Mouse (Mus musculus): ENCODE measurements around the gene Arf3. TPM values are rescaled to one million over a fixed set of nuclear protein-coding genes. Genes with fewer than 3 reads are reported as not detected.
A peak's percentile ranks its signal among the peaks of the same experiment; 100 is the strongest.

The Arf3 gene
- polyA plus RNA-seq, 1 experiment from 2014 or later: 107 TPM

DNA sequence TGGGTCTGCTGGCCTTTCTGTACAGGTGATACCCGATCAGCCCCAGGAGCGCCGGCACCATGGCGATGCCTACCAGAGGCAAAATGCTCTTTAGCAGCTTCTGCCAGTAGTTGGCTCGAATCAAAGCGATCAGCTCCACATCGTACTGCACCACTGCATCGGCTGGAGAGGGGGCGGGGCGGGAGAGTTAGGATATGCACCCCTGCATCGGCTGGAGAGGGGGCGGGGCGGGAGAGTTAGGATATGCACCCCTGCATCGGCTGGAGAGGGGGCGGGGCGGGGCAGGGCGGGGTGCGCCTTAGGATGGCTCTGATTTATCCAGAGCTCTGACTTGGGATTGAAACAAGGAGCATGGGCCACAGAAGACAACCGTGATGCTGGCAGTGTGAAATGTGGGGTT is 38.6 kb downstream of the Arf3 start:
- Histone ChIP-seq H3K4me1 (ENCODE audit: control insufficient read depth, insufficient read depth, low read depth, low read length) (peaks cover 16% of the 10 kb centered on the region), H3K27me3 (replicated peaks; ENCODE audit: control insufficient read depth, insufficient read depth, low read length) (peaks cover 4% of the 10 kb centered on the region; the same call in 1 of the 2 replicates), H3K9me3 (ENCODE audit: control insufficient read depth, low read length) (no peaks in the 10 kb centered on the region), H3K36me3 (ENCODE audit: control insufficient read depth, insufficient read depth, low read length) (no peaks in the 10 kb centered on the region), H3K4me3 (ENCODE audit: low read length) (no peak overlapping the region), H3K4me2 (ENCODE audit: low read length) (peak overlapping the region; percentile 20), H3K9ac (ENCODE audit: low read depth, low read length) (no peak overlapping the region), H3K27ac (ENCODE audit: low read depth, low read length) (no peak overlapping the region)
- ATAC-seq: no peak
- WGBS: 26% methylated on average over 19 of the region's 19 CpGs

- Histone ChIP-seq H3K36me3 (ENCODE audit: control insufficient read depth, insufficient read depth, low read length) (no peaks in the 10 kb centered on the region), H3K4me1 (ENCODE audit: control insufficient read depth, insufficient read depth, low read depth, low read length) (peaks cover 11% of the 10 kb centered on the region), H3K9ac (ENCODE audit: low read depth, low read length) (no peak overlapping the region), H3K4me2 (ENCODE audit: low read length) (no peak overlapping the region), H3K27me3 (replicated peaks; ENCODE audit: control insufficient read depth, insufficient read depth, low read length) (peaks cover 4% of the 10 kb centered on the region; the same call in 1 of the 2 replicates), H3K9me3 (ENCODE audit: control insufficient read depth, low read length) (no peaks in the 10 kb centered on the region), H3K27ac (ENCODE audit: low read depth, low read length) (no peak overlapping the region), H3K4me3 (ENCODE audit: low read length) (no peak overlapping the region)
- ATAC-seq: no peak
- 66% methylated on average over 14 of the region's 14 CpGs for WGBS
These were observed 40.2 kb downstream of the Arf3 start for GRCm38 (mm10) chr15:98722854-98723253.

- 67% methylated on average over 8 of the region's 8 CpGs for WGBS
- H3K9me3 ChIP-seq (ENCODE audit: control insufficient read depth, low read length): no peaks in the 10 kb centered on the region
These were observed 40.8 kb downstream of the Arf3 start for GRCm38 (mm10) chr15:98722191-98722590.

DNA sequence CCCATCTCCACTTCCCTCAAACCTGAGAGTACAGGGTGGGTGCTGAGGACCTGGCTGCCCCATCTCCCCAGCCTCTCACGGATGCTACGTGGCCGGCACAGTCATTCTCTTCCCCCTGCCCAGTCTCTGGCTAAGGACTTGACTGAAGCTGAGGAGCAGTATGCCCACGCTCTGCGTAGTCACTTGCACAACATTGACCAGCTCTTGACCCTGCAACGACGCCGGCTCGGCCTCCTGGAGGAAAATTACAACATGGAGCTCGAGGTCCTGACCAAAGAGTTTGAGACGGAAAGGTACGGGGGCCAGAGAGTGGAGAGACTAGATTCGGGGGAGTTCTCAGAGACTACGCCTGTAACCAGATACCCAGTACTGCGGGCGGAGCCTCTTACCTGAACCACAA is 45.7 kb downstream of the Arf3 start:
- Histone ChIP-seq H3K27ac (ENCODE audit: low read depth, low read length) (no peak overlapping the region), H3K4me1 (ENCODE audit: control insufficient read depth, insufficient read depth, low read depth, low read length) (no peaks in the 10 kb centered on the region), H3K9me3 (ENCODE audit: control insufficient read depth, low read length) (no peaks in the 10 kb centered on the region), H3K4me2 (ENCODE audit: low read length) (no peak overlapping the region), H3K27me3 (replicated peaks; ENCODE audit: control insufficient read depth, insufficient read depth, low read length) (no peaks in the 10 kb centered on the region), H3K9ac (ENCODE audit: low read depth, low read length) (no peak overlapping the region), H3K36me3 (ENCODE audit: control insufficient read depth, insufficient read depth, low read length) (no peaks in the 10 kb centered on the region), H3K4me3 (ENCODE audit: low read length) (no peak overlapping the region)
- ATAC-seq: no peak
- 70% methylated on average over 16 of the region's 16 CpGs for WGBS

More at GRCm38 (mm10) chr15:98722191-98722590, 40.8 kb downstream of the Arf3 start:
- H3K9ac ChIP-seq (ENCODE audit: low read depth, low read length): no peak overlapping the region
- no peak for ATAC-seq
- peaks cover 5% of the 10 kb centered on the region for H3K4me1 ChIP-seq (ENCODE audit: control insufficient read depth, insufficient read depth, low read depth, low read length)
- H3K4me3 ChIP-seq (ENCODE audit: low read length): no peak overlapping the region
- H3K36me3 ChIP-seq (ENCODE audit: control insufficient read depth, insufficient read depth, low read length): no peaks in the 10 kb centered on the region
- no peak overlapping the region for H3K27ac ChIP-seq (ENCODE audit: low read depth, low read length)
- peaks cover 4% of the 10 kb centered on the region; the same call in 1 of the 2 replicates for H3K27me3 ChIP-seq (replicated peaks; ENCODE audit: control insufficient read depth, insufficient read depth, low read length)
- H3K4me2 ChIP-seq (ENCODE audit: low read length): no peak overlapping the region

DNA sequence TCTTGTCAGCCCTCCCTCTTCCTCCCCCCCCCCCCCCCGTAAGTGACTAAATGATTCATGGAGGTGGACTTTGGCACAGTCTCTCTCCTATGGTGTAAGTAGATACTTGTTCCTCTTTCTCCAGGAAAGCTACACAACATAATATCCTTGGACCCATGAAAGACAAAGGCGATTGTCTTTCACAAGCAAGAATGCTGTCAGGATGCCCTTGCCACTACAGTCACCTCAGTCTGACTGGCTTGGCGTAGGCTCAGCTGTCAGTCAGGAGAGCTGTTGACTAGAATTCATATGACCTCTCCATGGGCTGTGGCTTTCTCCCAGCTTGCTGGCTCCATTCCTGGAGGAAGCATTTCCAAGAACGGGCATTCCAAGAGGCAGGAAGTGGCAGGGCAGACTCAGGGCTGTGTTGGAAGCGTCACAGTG is 48.8 kb downstream of the Arf3 start:
- Histone ChIP-seq H3K9me3 (ENCODE audit: control insufficient read depth, low read length) (no peaks in the 10 kb centered on the region), H3K9ac (ENCODE audit: low read depth, low read length) (no peak overlapping the region), H3K36me3 (ENCODE audit: control insufficient read depth, insufficient read depth, low read length) (no peaks in the 10 kb centered on the region), H3K27ac (ENCODE audit: low read depth, low read length) (no peak overlapping the region), H3K4me1 (ENCODE audit: control insufficient read depth, insufficient read depth, low read depth, low read length) (no peaks in the 10 kb centered on the region), H3K4me2 (ENCODE audit: low read length) (no peak overlapping the region), H3K4me3 (ENCODE audit: low read length) (no peak overlapping the region), H3K27me3 (replicated peaks; ENCODE audit: control insufficient read depth, insufficient read depth, low read length) (no peaks in the 10 kb centered on the region)
- WGBS: 54% methylated on average over 4 of the region's 5 CpGs
- ATAC-seq: no peak

- Histone ChIP-seq H3K9ac (ENCODE audit: low read depth, low read length) (no peak overlapping the region), H3K36me3 (ENCODE audit: control insufficient read depth, insufficient read depth, low read length) (no peaks in the 10 kb centered on the region), H3K4me1 (ENCODE audit: control insufficient read depth, insufficient read depth, low read depth, low read length) (peaks cover 4% of the 10 kb centered on the region; the same call in 1 of the 2 replicates), H3K27ac (ENCODE audit: low read depth, low read length) (no peak overlapping the region), H3K4me3 (ENCODE audit: low read length) (no peak overlapping the region), H3K9me3 (ENCODE audit: control insufficient read depth, low read length) (no peaks in the 10 kb centered on the region), H3K27me3 (replicated peaks; ENCODE audit: control insufficient read depth, insufficient read depth, low read length) (peaks cover 2% of the 10 kb centered on the region; the same call in 1 of the 2 replicates), H3K4me2 (ENCODE audit: low read length) (no peak overlapping the region)
- no peak for ATAC-seq
- 16% methylated on average over 9 of the region's 9 CpGs for WGBS
These were observed 52.6 kb downstream of the Arf3 start for GRCm38 (mm10) chr15:98710442-98710841.

GRCm38 (mm10) chr15:98707766-98708372 is 55.1 kb downstream of the Arf3 start, which contains the start of gene Ccdc65:
Gene Ccdc65 (plus strand): TSS chr15:98708207.
- peak within 1 kb of the TSS; percentile 55 for H3K9ac ChIP-seq (ENCODE audit: low read depth, low read length)
- no peaks in the 10 kb centered on the region for H3K36me3 ChIP-seq (ENCODE audit: control insufficient read depth, insufficient read depth, low read length)
- H3K4me2 ChIP-seq (ENCODE audit: low read length): peak within 1 kb of the TSS; percentile 63
- no peak within 1 kb of the TSS for H3K27ac ChIP-seq (ENCODE audit: low read depth, low read length)
- peaks cover 4% of the 10 kb centered on the region; the same call in 1 of the 2 replicates for H3K4me1 ChIP-seq (ENCODE audit: control insufficient read depth, insufficient read depth, low read depth, low read length)
- H3K27me3 ChIP-seq (replicated peaks; ENCODE audit: control insufficient read depth, insufficient read depth, low read length): peaks cover 3% of the 10 kb centered on the region
- no peaks in the 10 kb centered on the region for H3K9me3 ChIP-seq (ENCODE audit: control insufficient read depth, low read length)
- peak; percentile 83 for ATAC-seq
- peak within 1 kb of the TSS; percentile 47 for H3K4me3 ChIP-seq (ENCODE audit: low read length)
- WGBS: 20% methylated on average over 16 of the region's 16 CpGs

- H3K9ac ChIP-seq (ENCODE audit: low read depth, low read length): no peak overlapping the region
- no peaks in the 10 kb centered on the region for H3K9me3 ChIP-seq (ENCODE audit: control insufficient read depth, low read length)
- 58% methylated on average over 9 of the region's 9 CpGs for WGBS
- H3K4me1 ChIP-seq (ENCODE audit: control insufficient read depth, insufficient read depth, low read depth, low read length): peaks cover 4% of the 10 kb centered on the region; the same call in 1 of the 2 replicates
- no peaks in the 10 kb centered on the region for H3K36me3 ChIP-seq (ENCODE audit: control insufficient read depth, insufficient read depth, low read length)
- H3K4me3 ChIP-seq (ENCODE audit: low read length): no peak overlapping the region
- ATAC-seq: no peak
- no peak overlapping the region for H3K27ac ChIP-seq (ENCODE audit: low read depth, low read length)
- peaks cover 16% of the 10 kb centered on the region for H3K27me3 ChIP-seq (replicated peaks; ENCODE audit: control insufficient read depth, insufficient read depth, low read length)
- no peak overlapping the region for H3K4me2 ChIP-seq (ENCODE audit: low read length)
These were observed 58.7 kb downstream of the Arf3 start for GRCm38 (mm10) chr15:98704312-98704711.

DNA sequence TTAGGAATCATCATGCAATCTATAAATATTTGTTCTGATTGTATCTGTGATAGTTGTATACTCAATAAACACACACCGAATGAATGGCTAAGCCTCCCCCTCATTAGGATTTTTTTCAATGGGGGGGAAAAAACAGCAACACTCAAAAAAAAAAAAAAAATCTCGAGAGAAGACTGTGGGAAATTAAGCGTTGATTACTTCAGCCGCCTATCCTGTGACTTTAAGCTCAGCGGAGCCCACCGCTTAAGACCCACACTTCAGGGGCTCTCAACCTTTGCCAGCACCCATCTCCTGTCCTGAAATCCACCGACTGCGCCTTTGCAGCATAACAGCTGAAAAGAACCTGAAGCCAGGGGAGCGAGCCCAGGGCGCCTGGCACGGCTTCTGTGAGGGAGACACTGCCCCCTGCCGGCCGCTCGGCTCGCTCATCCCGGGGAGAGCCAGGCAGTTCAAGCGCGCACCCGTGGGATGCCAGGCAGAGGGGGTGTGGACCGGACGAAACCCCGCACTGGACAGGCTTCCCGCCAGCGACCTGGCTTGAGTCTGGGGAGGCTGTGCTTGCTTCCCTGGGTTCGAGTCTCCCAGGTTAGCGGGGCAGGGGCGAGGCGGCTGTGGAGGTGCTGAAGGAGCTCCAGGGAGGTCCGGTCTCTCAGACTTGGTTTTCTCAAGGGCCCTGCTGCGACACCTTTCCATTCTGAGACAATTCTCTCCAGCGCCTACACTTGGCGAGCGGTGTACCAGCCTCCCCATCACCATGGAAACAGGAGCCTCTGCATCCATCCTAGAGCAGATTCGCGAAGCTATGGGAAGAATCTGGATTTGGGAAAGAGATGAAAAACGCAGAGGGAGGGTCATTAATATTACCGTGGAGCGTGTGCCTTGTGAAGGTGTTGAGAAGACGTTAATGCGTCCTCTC is 63.6 kb downstream of the Arf3 start:
- Histone ChIP-seq H3K27me3 (replicated peaks; ENCODE audit: control insufficient read depth, insufficient read depth, low read length) (peaks cover 14% of the 10 kb centered on the region), H3K9me3 (ENCODE audit: control insufficient read depth, low read length) (no peaks in the 10 kb centered on the region), H3K9ac (ENCODE audit: low read depth, low read length) (peak overlapping the region; percentile 75), H3K4me1 (ENCODE audit: control insufficient read depth, insufficient read depth, low read depth, low read length) (0 out of 2 replicates have a peak, but pooled peaks cover 2% of the 10 kb centered on the region), H3K4me3 (ENCODE audit: low read length) (peak overlapping the region; percentile 53), H3K4me2 (ENCODE audit: low read length) (peak overlapping the region; percentile 82), H3K27ac (ENCODE audit: low read depth, low read length) (peak overlapping the region; percentile 82), H3K36me3 (ENCODE audit: control insufficient read depth, insufficient read depth, low read length) (no peaks in the 10 kb centered on the region)
- ATAC-seq: peak; percentile 97
- WGBS: 3% methylated on average over 40 of the region's 40 CpGs

Measured in hindbrain, embryonic 16.5 days (tissue).